Mouse (Mus musculus): ENCODE results near the gene Gm20604. TPM values are rescaled to one million over a fixed set of nuclear protein-coding genes. Genes with fewer than 3 reads are reported as not detected.

Gene Gm20604
- polyA plus RNA-seq, 1 experiment from 2014 or later: 19.6 TPM

DNA sequence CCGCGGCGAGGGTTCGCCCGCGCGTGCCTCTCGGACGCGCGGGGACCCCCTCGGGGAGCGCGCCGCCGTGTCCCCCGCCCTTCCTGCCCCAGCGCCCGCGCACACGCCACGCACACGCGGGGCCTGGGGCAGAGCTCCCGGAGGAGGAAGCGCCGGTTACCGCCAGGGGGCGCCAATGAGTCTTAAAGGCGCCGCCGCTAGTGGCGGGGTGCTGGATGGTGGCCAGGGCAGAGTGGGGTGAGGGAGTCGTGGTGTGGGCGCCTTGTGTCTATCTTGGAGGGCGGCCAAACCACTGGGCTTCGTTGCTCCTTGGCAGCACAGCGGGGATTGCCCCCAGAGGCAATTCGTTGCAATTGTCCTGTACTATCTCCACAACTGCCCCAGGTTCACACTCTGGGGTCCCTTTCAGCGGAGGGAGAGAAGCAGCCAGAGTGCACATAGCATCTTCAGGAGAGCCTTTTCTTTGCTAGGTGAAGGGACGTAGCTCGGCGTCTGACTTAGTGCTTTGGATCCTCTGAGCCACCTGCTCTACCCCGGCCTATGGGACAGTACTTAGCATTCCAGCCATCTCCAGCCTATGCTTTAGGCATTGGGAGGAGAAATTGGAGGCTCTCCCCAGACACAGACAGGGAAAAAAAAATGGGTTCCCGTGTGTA lies 53.1 kb downstream of the Gm20604 start:
- Histone ChIP-seq H3K27ac (ENCODE audit: low read length) (peak overlapping the region; percentile 88), H3K36me3 (ENCODE audit: control insufficient read depth, insufficient read depth, low read length) (no peaks in the 10 kb centered on the region), H3K4me1 (ENCODE audit: control insufficient read depth, insufficient read depth, low read length) (peaks cover 31% of the 10 kb centered on the region), H3K4me2 (ENCODE audit: low read depth, low read length) (peak overlapping the region; percentile 97), H3K4me3 (replicated peaks; ENCODE audit: low read length) (peak overlapping the region; percentile 80), H3K9me3 (replicated peaks; ENCODE audit: control insufficient read depth, low read length) (no peaks in the 10 kb centered on the region), H3K27me3 (ENCODE audit: control insufficient read depth, insufficient read depth, low read length) (no peaks in the 10 kb centered on the region), H3K9ac (ENCODE audit: low read length) (peak overlapping the region; percentile 93)
- 2% methylated on average over 45 of the region's 45 CpGs for WGBS
- peak; percentile 75 for ATAC-seq (ENCODE audit: insufficient read depth, low FRiP score)

DNA sequence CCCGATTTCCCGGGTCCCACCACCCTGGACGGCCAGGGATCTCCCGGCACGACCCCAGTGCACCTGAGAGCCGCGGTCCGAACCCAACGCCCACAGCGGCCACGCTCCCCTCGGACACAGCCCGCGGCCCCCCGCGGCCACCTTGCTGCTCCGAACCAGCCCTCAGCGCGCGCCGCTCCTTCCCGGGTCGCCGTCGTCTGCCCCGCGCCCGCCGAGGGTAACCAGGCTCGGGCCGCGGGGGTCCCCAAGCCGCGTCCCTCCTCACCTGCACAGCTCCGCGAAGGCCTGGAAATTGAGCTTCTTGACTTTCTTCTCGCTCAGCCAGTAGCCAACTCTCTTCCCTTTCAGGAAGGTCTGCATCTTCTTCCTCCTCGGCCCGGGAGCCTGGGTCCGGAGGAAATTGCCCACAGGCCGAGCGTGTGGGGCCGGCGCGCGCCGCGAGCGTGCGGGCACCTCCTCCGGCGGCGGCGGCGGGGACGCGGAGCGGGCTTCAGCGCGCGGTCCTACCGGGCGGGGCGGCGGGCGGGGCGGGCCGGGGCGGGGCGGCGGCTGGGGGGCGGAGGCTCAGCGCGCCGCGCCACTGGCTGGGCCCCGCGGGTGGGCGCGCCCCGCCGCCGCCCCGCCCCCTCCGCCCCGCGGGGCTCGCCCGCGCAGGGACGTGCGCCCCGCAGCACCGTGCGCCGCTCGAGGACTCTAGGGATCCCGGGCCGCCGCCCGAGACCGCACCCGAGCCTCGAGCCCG lies 53.8 kb downstream of the Gm20604 start, which contains the start of gene Itpk1:
Gene Itpk1 (minus strand): TSS at position 474 of the 742 bp plus-strand sequence.
- Histone ChIP-seq H3K4me2 (ENCODE audit: low read depth, low read length) (peak within 1 kb of the TSS; percentile 97), H3K27me3 (ENCODE audit: control insufficient read depth, insufficient read depth, low read length) (no peaks in the 10 kb centered on the region), H3K4me3 (replicated peaks; ENCODE audit: low read length) (peak within 1 kb of the TSS; percentile 80), H3K9ac (ENCODE audit: low read length) (peak within 1 kb of the TSS; percentile 93), H3K27ac (ENCODE audit: low read length) (peak within 1 kb of the TSS; percentile 88), H3K4me1 (ENCODE audit: control insufficient read depth, insufficient read depth, low read length) (peaks cover 32% of the 10 kb centered on the region), H3K9me3 (replicated peaks; ENCODE audit: control insufficient read depth, low read length) (no peaks in the 10 kb centered on the region), H3K36me3 (ENCODE audit: control insufficient read depth, insufficient read depth, low read length) (no peaks in the 10 kb centered on the region)
- ATAC-seq (ENCODE audit: insufficient read depth, low FRiP score): peak; percentile 92
- WGBS: under 1% methylated on average over 73 of the region's 105 CpGs

DNA sequence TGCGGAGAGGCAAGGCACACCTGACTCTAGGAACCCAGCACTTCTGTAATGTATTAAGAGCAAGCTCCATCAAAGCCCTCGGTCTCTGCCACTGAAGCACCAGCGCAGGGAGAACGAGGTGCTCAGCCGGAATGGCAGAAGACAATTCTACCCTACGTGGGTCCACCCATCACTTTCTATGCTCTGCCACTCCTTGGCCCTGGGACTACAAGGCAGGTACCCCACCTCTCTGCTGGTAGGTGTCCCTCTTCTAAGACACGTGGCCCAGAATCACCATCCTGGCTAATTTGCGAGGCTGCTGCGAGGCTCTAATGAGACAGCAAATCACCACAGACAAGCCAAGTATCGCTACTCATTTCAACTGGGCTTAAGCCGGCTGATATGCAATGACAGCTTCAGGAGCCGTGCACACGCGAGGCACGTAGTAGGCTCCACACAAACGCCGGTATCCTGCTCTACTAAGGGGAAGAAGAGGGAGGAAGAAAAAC lies 54.5 kb downstream of the Gm20604 start:
- Histone ChIP-seq H3K27me3 (ENCODE audit: control insufficient read depth, insufficient read depth, low read length) (no peaks in the 10 kb centered on the region), H3K36me3 (ENCODE audit: control insufficient read depth, insufficient read depth, low read length) (no peaks in the 10 kb centered on the region), H3K4me3 (replicated peaks; ENCODE audit: low read length) (peak overlapping the region; percentile 80), H3K9me3 (replicated peaks; ENCODE audit: control insufficient read depth, low read length) (no peaks in the 10 kb centered on the region), H3K4me1 (ENCODE audit: control insufficient read depth, insufficient read depth, low read length) (peaks cover 39% of the 10 kb centered on the region), H3K27ac (ENCODE audit: low read length) (peak overlapping the region; percentile 66; the same call in 1 of the 2 replicates), H3K4me2 (ENCODE audit: low read depth, low read length) (peak overlapping the region; percentile 97), H3K9ac (ENCODE audit: low read length) (peak overlapping the region; percentile 93)
- 13% methylated on average over 17 of the region's 17 CpGs for WGBS
- ATAC-seq (ENCODE audit: insufficient read depth, low FRiP score): no peak

DNA sequence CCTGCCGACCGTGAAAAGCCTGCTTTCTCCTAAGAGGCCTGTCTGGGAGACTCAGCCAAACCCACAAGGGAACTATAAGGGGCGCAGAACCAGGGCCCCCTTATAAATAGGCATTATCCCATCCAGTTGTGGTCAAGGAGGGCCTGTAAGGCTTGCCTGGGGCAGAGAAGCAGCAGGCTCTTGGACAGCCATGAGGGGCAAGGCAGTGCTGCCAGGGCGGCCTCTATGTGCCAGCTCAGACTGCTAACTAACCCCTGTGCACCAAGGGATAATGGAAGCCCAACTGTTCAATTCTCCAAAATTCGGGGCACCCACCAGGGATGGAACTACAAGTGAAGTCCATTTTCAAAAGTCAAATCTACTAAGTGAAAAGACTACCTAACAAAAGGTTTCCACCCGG lies 55.0 kb downstream of the Gm20604 start:
- no peaks in the 10 kb centered on the region for H3K36me3 ChIP-seq (ENCODE audit: control insufficient read depth, insufficient read depth, low read length)
- H3K9me3 ChIP-seq (replicated peaks; ENCODE audit: control insufficient read depth, low read length): no peaks in the 10 kb centered on the region
- no peak for ATAC-seq (ENCODE audit: insufficient read depth, low FRiP score)
- WGBS: 52% methylated on average over 6 of the region's 6 CpGs
- H3K27ac ChIP-seq (ENCODE audit: low read length): peak overlapping the region; percentile 44
- peak overlapping the region; percentile 80 for H3K4me3 ChIP-seq (replicated peaks; ENCODE audit: low read length)
- peak overlapping the region; percentile 93 for H3K9ac ChIP-seq (ENCODE audit: low read length)
- peak overlapping the region; percentile 97 for H3K4me2 ChIP-seq (ENCODE audit: low read depth, low read length)
- peaks cover 44% of the 10 kb centered on the region for H3K4me1 ChIP-seq (ENCODE audit: control insufficient read depth, insufficient read depth, low read length)
- no peaks in the 10 kb centered on the region for H3K27me3 ChIP-seq (ENCODE audit: control insufficient read depth, insufficient read depth, low read length)

DNA sequence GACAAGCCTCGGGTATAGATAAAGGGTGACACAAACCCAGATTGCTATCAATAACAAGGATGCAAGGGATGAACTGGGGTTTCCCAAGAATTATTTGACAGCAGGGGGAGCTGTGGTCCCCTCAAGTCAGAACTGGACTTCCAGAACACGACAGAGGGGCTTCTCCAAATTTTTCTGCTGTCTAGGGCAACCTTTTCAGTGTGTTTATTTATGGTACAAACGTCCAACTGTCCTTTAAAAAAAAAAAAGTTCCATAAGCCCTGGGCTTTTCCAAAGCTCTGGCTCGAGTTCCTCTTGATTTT lies 55.4 kb downstream of the Gm20604 start:
- peak overlapping the region; percentile 58 for H3K27ac ChIP-seq (ENCODE audit: low read length)
- H3K27me3 ChIP-seq (ENCODE audit: control insufficient read depth, insufficient read depth, low read length): no peaks in the 10 kb centered on the region
- H3K9ac ChIP-seq (ENCODE audit: low read length): peak overlapping the region; percentile 93
- H3K9me3 ChIP-seq (replicated peaks; ENCODE audit: control insufficient read depth, low read length): no peaks in the 10 kb centered on the region
- peak overlapping the region; percentile 97 for H3K4me2 ChIP-seq (ENCODE audit: low read depth, low read length)
- 8% methylated on average over 4 of the region's 4 CpGs for WGBS
- peaks cover 48% of the 10 kb centered on the region for H3K4me1 ChIP-seq (ENCODE audit: control insufficient read depth, insufficient read depth, low read length)
- peak overlapping the region; percentile 80 for H3K4me3 ChIP-seq (replicated peaks; ENCODE audit: low read length)
- no peak for ATAC-seq (ENCODE audit: insufficient read depth, low FRiP score)
- H3K36me3 ChIP-seq (ENCODE audit: control insufficient read depth, insufficient read depth, low read length): no peaks in the 10 kb centered on the region

DNA sequence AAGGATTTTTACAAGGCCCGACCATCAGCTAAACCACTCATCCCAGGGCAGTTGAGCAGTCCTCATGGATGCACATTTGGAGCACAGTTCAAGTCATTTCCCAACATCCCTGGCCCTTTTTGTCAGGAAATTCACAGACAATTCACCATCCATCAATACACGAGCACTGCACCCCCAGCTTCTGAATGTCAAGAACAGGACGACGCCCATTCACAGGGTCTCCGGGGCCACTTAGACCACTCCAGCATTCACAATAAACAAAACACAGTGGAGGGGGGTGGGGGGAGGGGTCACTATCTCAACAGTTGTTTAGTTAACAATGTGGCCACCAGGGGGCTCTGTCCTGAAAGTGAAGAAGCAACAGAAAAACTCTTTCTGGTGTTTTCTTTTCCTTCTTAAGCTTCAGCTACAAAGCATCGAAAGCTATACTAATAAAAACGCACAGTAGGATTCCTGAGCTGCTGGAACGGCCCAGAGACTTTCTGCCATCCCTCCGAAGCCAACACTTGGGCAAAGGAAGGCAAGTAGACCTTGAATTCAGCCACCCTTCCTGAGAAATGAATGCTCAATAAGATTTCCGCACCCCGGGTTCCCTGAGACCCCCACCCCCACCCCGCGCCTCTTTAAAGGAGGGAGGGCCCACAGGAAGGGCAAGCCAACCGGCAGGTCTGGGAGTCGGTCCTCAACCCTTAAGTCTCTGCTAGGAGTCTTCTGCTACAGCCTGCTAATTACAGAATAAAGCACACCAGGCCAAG lies 55.9 kb downstream of the Gm20604 start:
- H3K27ac ChIP-seq (ENCODE audit: low read length): peak overlapping the region; percentile 58
- H3K4me2 ChIP-seq (ENCODE audit: low read depth, low read length): peak overlapping the region; percentile 97
- peaks cover 53% of the 10 kb centered on the region for H3K4me1 ChIP-seq (ENCODE audit: control insufficient read depth, insufficient read depth, low read length)
- 7% methylated on average over 15 of the region's 15 CpGs for whole genome bisulfite sequencing
- no peak for ATAC-seq (ENCODE audit: insufficient read depth, low FRiP score)
- no peaks in the 10 kb centered on the region for H3K9me3 ChIP-seq (replicated peaks; ENCODE audit: control insufficient read depth, low read length)
- H3K9ac ChIP-seq (ENCODE audit: low read length): peak overlapping the region; percentile 93; the same call in 1 of the 2 replicates
- H3K27me3 ChIP-seq (ENCODE audit: control insufficient read depth, insufficient read depth, low read length): no peaks in the 10 kb centered on the region
- no peaks in the 10 kb centered on the region for H3K36me3 ChIP-seq (ENCODE audit: control insufficient read depth, insufficient read depth, low read length)
- H3K4me3 ChIP-seq (replicated peaks; ENCODE audit: low read length): peak overlapping the region; percentile 80

DNA sequence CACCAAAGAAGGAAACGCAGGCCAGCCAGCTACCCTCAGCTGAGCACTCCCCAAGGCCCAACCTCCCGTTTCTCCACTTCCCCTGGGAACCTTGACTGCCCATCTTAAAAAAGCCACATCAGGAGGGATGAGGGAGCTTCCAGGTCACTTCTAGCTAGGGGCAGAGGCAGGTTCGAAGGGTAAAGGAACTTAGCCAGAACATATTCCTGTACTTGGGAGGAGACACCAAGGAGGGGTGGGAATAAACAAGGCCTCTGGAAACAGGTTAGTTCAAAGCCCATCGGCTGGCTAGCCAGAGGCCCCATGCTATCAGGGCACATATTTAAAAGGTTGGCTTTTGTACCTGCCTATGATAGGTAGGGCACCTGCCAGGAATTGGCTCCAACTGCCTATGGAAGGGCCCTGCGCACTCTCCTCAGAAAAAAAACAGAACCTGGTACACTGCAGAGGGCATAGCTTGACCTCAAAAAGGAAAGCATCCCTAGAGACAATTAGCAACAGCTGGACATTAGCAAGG lies 56.7 kb downstream of the Gm20604 start:
- no peaks in the 10 kb centered on the region for H3K36me3 ChIP-seq (ENCODE audit: control insufficient read depth, insufficient read depth, low read length)
- H3K9ac ChIP-seq (ENCODE audit: low read length): no peak overlapping the region
- H3K27ac ChIP-seq (ENCODE audit: low read length): no peak overlapping the region
- H3K9me3 ChIP-seq (replicated peaks; ENCODE audit: control insufficient read depth, low read length): no peaks in the 10 kb centered on the region
- H3K27me3 ChIP-seq (ENCODE audit: control insufficient read depth, insufficient read depth, low read length): no peaks in the 10 kb centered on the region
- H3K4me2 ChIP-seq (ENCODE audit: low read depth, low read length): no peak overlapping the region
- no peak for ATAC-seq (ENCODE audit: insufficient read depth, low FRiP score)
- no peak overlapping the region for H3K4me3 ChIP-seq (replicated peaks; ENCODE audit: low read length)
- H3K4me1 ChIP-seq (ENCODE audit: control insufficient read depth, insufficient read depth, low read length): peaks cover 61% of the 10 kb centered on the region
- WGBS: 86% methylated on average over 5 of the region's 5 CpGs

DNA sequence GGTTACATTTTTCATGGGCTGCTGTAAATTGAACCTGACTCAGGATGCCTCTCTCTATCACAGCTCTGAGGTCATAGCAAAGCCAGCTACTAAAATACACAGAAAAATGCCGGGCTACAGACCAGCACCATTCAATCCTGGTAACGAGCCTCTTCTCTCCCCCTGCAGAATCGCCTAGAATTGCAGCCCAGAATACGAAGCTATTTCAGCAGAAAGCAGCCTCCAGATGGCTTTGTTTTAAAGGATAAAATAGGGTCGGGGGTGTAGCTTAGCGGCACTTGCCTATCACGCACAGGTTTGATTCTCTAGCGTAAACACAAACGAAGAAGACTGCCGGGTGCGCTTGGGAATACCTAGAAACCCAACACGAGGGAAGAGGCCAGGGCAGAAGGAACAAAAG lies 58.0 kb downstream of the Gm20604 start:
- peaks cover 68% of the 10 kb centered on the region for H3K4me1 ChIP-seq (ENCODE audit: control insufficient read depth, insufficient read depth, low read length)
- no peaks in the 10 kb centered on the region for H3K9me3 ChIP-seq (replicated peaks; ENCODE audit: control insufficient read depth, low read length)
- H3K27me3 ChIP-seq (ENCODE audit: control insufficient read depth, insufficient read depth, low read length): no peaks in the 10 kb centered on the region
- no peak overlapping the region for H3K4me2 ChIP-seq (ENCODE audit: low read depth, low read length)
- 50% methylated on average over 12 of the region's 12 CpGs for WGBS
- no peak for ATAC-seq (ENCODE audit: insufficient read depth, low FRiP score)
- H3K36me3 ChIP-seq (ENCODE audit: control insufficient read depth, insufficient read depth, low read length): no peaks in the 10 kb centered on the region
- H3K4me3 ChIP-seq (replicated peaks; ENCODE audit: low read length): no peak overlapping the region
- no peak overlapping the region for H3K27ac ChIP-seq (ENCODE audit: low read length)
- no peak overlapping the region for H3K9ac ChIP-seq (ENCODE audit: low read length)
